Mouse (Mus musculus): ENCODE data around the gene Rhbdd2.

DNA sequence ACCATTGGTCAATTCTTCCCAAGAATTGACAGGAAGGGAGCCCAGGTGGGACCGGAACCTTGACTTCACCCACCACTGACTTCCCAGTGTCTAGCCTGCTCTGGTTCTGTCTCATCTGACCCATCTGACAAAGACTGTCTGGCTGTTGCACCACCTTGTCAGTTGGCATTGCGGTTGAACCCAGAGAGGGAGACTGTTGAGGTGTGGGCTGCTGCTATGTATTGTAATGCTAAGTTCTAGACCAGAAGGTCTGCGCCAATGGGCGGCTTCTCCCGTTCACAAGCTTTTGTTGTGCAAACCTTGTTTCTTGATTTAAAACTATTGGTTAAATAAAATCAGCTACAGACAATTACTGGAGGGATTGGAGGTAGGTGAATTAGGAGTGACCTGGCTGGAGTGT is 24.7 kb downstream of the Rhbdd2 start:
- no peak for TF ChIP-seq CTCF (IDR thresholded peaks at IDR 0.05; ENCODE audit: extremely low read depth, insufficient read depth, insufficient read length, insufficient replicate concordance)
- TF ChIP-seq POLR2A (IDR thresholded peaks at IDR 0.05; ENCODE audit: low read depth, low read length) = no peak

All from spleen, adult 2 months (tissue).